Mouse (Mus musculus): Measurements from ENCODE around the gene Palm2. TPM values are rescaled to one million over a fixed set of nuclear protein-coding genes. Genes with fewer than 3 reads are reported as not detected.

The Palm2 gene
- polyA plus RNA-seq, 1 experiment = not detected

- TF ChIP-seq CTCF (IDR thresholded peaks at IDR 0.05; ENCODE audit: control insufficient read depth, insufficient read depth, low read length) (no peak), POLR2A (IDR thresholded peaks at IDR 0.05; ENCODE audit: borderline replicate concordance, control insufficient read depth, low read depth, low read length) (no peak)
- WGBS = 91% methylated on average over 15 of the region's 15 CpGs
Observed at GRCm38 (mm10) chr4:57523456-57523855, 89.4 kb downstream of the Palm2 start.

DNA sequence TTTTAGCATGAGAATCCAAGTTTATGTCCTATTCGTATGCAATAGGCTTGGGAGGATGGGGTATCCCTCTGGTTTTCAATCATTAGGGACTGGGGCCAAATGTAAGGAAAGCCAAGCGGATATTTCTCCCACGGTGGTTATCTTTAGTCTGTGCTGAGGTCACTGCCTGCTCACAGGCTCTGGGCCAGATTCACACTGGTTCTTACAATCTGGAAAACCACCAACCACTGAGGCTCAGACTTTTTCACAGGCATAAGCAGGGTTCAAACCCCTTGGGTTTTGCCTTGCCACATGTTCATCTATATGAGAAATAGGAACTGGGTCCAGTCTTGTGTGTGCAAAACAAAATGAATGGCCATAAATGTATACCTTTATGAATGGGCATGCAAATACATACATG is 90.4 kb downstream of the Palm2 start:
- H3K4me1 ChIP-seq (ENCODE audit: control insufficient read depth, insufficient read depth, low read length) = no peaks in the 10 kb centered on the region
- 75% methylated on average over 3 of the region's 3 CpGs for WGBS
- no peak overlapping the region for H3K4me3 ChIP-seq (replicated peaks; ENCODE audit: control insufficient read depth, low read depth, low read length)
- no peak for TF ChIP-seq POLR2A (IDR thresholded peaks at IDR 0.05; ENCODE audit: borderline replicate concordance, control insufficient read depth, low read depth, low read length)
- H3K27ac ChIP-seq (ENCODE audit: control insufficient read depth, insufficient read depth, low read depth, low read length, poor library complexity) = no peak overlapping the region

More at GRCm38 (mm10) chr4:57523456-57523855, 89.4 kb downstream of the Palm2 start:
- Histone ChIP-seq H3K4me3 (replicated peaks; ENCODE audit: control insufficient read depth, low read depth, low read length) (no peak overlapping the region), H3K27ac (ENCODE audit: control insufficient read depth, insufficient read depth, low read depth, low read length, poor library complexity) (no peak overlapping the region), H3K4me1 (ENCODE audit: control insufficient read depth, insufficient read depth, low read length) (no peaks in the 10 kb centered on the region)

DNA sequence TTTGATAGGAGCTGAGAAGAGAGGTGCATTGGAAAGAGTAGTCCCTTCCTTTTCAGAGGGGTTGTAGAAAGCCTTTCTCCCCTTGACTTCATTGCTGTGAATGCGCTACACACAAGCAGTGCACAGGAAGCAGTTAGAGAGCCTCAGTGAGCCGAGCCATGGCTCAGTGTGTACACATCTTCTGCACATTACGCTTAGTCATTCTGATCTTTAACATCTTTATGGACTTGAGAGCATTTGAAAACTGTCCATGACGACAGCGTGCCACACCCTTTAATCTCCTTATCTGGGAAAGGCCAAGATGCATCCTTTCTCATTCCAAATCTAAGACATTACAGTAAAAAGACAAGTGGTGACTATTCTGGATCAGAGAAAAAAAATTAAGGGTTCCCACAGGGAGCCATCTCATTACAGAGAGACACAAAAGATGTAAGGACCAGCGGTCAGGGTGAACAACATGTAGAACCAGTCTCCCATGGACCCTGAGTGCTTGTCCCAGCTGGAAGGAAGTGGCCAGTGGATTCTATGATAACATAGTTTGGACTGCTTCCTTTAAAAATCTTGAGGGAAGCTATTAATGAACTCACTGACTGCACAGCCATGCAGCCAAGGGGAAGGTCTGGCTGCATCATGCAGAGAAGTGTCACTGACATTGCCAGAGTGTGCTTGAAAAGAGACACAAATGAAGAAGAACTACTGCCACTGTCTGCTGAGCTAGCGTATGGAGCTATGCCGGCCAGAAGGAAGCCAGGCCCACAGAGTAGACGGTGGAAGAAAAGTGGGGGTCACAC is 91.4 kb downstream of the Palm2 start:
- H3K4me1 ChIP-seq (ENCODE audit: control insufficient read depth, insufficient read depth, low read length) = no peaks in the 10 kb centered on the region
- no peak for TF ChIP-seq CTCF (IDR thresholded peaks at IDR 0.05; ENCODE audit: control insufficient read depth, insufficient read depth, low read length)
- TF ChIP-seq POLR2A (IDR thresholded peaks at IDR 0.05; ENCODE audit: borderline replicate concordance, control insufficient read depth, low read depth, low read length) = no peak
- WGBS = 63% methylated on average over 9 of the region's 9 CpGs
- no peak overlapping the region for H3K4me3 ChIP-seq (replicated peaks; ENCODE audit: control insufficient read depth, low read depth, low read length)
- no peak overlapping the region for H3K27ac ChIP-seq (ENCODE audit: control insufficient read depth, insufficient read depth, low read depth, low read length, poor library complexity)

GRCm38 (mm10) chr4:57528296-57528695 is 94.2 kb downstream of the Palm2 start:
- no peaks in the 10 kb centered on the region for H3K4me1 ChIP-seq (ENCODE audit: control insufficient read depth, insufficient read depth, low read length)
- H3K27ac ChIP-seq (ENCODE audit: control insufficient read depth, insufficient read depth, low read depth, low read length, poor library complexity) = no peak overlapping the region
- TF ChIP-seq CTCF (IDR thresholded peaks at IDR 0.05; ENCODE audit: control insufficient read depth, insufficient read depth, low read length) = no peak
- TF ChIP-seq POLR2A (IDR thresholded peaks at IDR 0.05; ENCODE audit: borderline replicate concordance, control insufficient read depth, low read depth, low read length) = no peak
- no peak overlapping the region for H3K4me3 ChIP-seq (replicated peaks; ENCODE audit: control insufficient read depth, low read depth, low read length)

DNA sequence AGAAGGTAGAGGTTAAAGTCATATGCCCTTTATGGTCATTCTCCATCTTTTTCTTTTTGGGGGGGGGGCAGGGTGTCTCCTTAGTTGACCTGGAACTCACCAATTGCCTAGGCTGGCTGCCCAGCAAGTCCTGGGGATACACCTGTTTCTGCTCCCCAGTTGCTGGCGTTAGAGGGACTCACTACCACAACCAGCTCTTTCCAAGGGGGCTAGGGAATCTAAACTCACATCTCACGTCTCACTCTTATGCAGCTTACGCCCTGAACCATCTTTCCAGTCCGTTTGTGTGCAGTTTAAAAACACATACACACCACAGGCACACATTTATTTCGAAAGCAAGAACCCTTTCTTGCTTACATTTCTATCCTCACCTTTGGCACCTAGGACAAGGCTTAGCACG is 99.6 kb downstream of the Palm2 start:
- Histone ChIP-seq H3K27ac (ENCODE audit: control insufficient read depth, insufficient read depth, low read depth, low read length, poor library complexity) (no peak overlapping the region), H3K4me3 (replicated peaks; ENCODE audit: control insufficient read depth, low read depth, low read length) (no peak overlapping the region), H3K4me1 (ENCODE audit: control insufficient read depth, insufficient read depth, low read length) (no peaks in the 10 kb centered on the region)
- TF ChIP-seq POLR2A (IDR thresholded peaks at IDR 0.05; ENCODE audit: borderline replicate concordance, control insufficient read depth, low read depth, low read length) = no peak
- TF ChIP-seq CTCF (IDR thresholded peaks at IDR 0.05; ENCODE audit: control insufficient read depth, insufficient read depth, low read length) = no peak
- 70% methylated on average over 6 of the region's 6 CpGs for WGBS

DNA sequence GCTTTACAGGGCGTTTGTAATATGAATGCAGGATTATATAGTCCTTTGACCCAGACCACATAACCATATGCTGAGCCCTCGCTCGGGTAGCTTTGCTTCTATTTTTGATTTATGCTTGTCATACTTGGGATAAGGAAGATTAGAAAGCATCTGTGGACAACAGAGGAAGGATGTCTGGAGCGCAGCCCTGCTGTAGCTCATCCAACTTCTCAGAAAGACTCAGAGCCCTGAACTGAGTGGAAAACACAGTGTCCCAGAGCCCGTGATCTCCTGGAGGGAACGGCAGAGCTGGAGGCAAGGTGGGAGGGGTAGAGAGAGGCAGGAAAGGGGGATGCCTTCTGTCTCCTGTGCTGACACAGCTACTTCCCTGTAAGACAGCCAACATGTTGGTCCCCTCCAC is 100.2 kb downstream of the Palm2 start:
- no peak overlapping the region for H3K4me3 ChIP-seq (replicated peaks; ENCODE audit: control insufficient read depth, low read depth, low read length)
- no peaks in the 10 kb centered on the region for H3K4me1 ChIP-seq (ENCODE audit: control insufficient read depth, insufficient read depth, low read length)
- 54% methylated on average over 6 of the region's 6 CpGs for WGBS
- TF ChIP-seq CTCF (IDR thresholded peaks at IDR 0.05; ENCODE audit: control insufficient read depth, insufficient read depth, low read length) (no peak), POLR2A (IDR thresholded peaks at IDR 0.05; ENCODE audit: borderline replicate concordance, control insufficient read depth, low read depth, low read length) (no peak)
- H3K27ac ChIP-seq (ENCODE audit: control insufficient read depth, insufficient read depth, low read depth, low read length, poor library complexity) = no peak overlapping the region

DNA sequence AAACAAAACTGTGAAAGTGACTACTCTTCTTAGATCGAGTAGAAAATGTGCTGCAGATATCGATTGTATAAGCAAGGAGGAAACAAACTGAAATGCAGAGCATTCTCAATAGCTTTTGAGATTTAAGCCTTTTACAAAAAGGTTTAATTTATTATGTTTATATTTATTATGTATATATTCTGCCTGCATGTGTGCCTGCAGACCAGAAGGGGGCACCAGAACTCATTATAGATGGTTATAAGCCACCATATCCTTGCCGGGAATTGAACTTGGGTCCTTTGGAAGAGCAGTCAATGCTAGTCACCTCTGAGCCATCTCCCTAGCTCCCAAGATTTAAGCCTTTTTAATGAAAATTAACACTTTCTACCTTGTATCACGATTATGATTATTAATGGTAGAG is 101.0 kb downstream of the Palm2 start:
- H3K27ac ChIP-seq (ENCODE audit: control insufficient read depth, insufficient read depth, low read depth, low read length, poor library complexity) = no peak overlapping the region
- no peaks in the 10 kb centered on the region for H3K4me1 ChIP-seq (ENCODE audit: control insufficient read depth, insufficient read depth, low read length)
- TF ChIP-seq CTCF (IDR thresholded peaks at IDR 0.05; ENCODE audit: control insufficient read depth, insufficient read depth, low read length) (no peak), POLR2A (IDR thresholded peaks at IDR 0.05; ENCODE audit: borderline replicate concordance, control insufficient read depth, low read depth, low read length) (no peak)
- 83% methylated on average over 4 of the region's 4 CpGs for WGBS
- H3K4me3 ChIP-seq (replicated peaks; ENCODE audit: control insufficient read depth, low read depth, low read length) = no peak overlapping the region

- 55% methylated on average over 4 of the region's 4 CpGs for WGBS
- no peak overlapping the region for H3K27ac ChIP-seq (ENCODE audit: control insufficient read depth, insufficient read depth, low read depth, low read length, poor library complexity)
- H3K4me1 ChIP-seq (ENCODE audit: control insufficient read depth, insufficient read depth, low read length) = no peaks in the 10 kb centered on the region
- TF ChIP-seq CTCF (IDR thresholded peaks at IDR 0.05; ENCODE audit: control insufficient read depth, insufficient read depth, low read length) = no peak
- TF ChIP-seq POLR2A (IDR thresholded peaks at IDR 0.05; ENCODE audit: borderline replicate concordance, control insufficient read depth, low read depth, low read length) = no peak
- H3K4me3 ChIP-seq (replicated peaks; ENCODE audit: control insufficient read depth, low read depth, low read length) = no peak overlapping the region
Observed at GRCm38 (mm10) chr4:57538029-57538688, 104.1 kb downstream of the Palm2 start.
